Mouse (Mus musculus): Measurements from ENCODE around the gene Glul. TPM values are rescaled to one million over a fixed set of nuclear protein-coding genes. Genes with fewer than 3 reads are reported as not detected.

Gene Glul
- polyA plus RNA-seq (2014; fragmentation: Illumina TruSeq; extraction: RNeasy Lipid Tissue Mini Kit (QIAGEN cat#74804); ENCODE audit: low read depth, low replicate concordance), result 331 TPM

DNA sequence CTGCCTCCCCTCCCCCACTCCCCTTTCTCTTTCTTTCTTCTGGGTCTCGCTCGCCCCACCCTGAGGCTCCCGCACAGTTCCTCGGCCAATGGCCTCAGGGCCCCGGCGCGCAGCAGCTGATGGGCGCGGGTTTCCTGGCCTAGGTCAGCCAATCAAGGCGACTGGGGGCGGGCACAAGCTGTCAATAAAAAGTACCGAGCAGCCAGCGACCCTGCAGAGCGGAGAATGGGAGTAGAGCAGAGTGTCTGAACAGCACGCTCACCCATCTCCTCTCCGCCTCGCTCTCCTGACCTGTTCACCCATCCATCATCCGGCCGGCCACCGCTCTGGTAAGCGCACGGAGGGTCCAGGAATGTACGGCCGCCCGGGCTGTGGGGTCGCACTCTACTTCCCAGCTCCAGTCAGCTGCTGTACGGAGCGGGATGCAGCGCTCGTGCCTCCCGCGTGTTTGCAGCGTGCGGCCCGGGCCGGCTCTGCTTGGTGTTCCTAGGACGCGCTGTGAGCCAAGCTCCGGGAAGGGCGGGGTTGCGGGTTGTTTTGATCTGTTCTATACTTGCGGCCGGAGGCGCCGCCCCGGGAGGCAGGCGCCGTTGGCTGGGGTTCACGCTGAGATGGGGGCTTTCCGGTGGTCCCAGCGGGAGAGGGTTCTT lies at the start of gene Glul, which contains the start of gene Teddm2:
TSS of gene Glul (plus strand) at position 214 of the 650 bp plus-strand sequence.
TSS of gene Teddm2 (minus strand) at position 498 of the 650 bp plus-strand sequence.

GRCm38 (mm10) chr1:153874045-153874444 lies 25.7 kb upstream of the Glul start, which contains the start of gene Teddm1b:
TSS of gene Teddm1b (plus strand) at chr1:153874345.

DNA sequence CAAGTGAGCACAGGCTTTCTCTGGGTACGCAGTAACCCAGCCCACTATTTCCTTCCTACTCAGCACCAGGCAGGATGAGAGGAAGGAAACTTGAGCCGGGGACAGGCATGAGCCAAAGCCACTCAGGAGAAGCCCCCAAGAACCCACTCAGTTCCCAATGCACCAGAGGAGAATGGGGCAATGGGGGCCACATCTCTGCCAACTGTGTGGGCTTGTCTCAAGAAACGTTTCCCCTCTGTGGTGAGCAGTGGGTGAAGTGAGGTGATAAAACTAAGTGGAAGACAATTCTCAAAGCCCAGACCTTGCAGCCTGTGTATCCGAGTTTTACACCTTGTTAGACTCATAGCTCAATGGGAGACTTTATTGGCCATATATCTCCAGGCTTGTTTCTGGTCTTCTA lies 8.3 kb upstream of the Glul start, which contains the start of gene Teddm1a:
TSS of gene Teddm1a (plus strand) at position 301 of the 400 bp plus-strand sequence.

Other genes starting within 250 kb of the Glul start
- gene Rgs8, start 246.9 kb upstream of the Glul start, polyA plus RNA-seq (2014; fragmentation: Illumina TruSeq; extraction: RNeasy Lipid Tissue Mini Kit (QIAGEN cat#74804); ENCODE audit: low read depth, low replicate concordance), result not detected
- gene Rgs16, start 159.6 kb upstream of the Glul start, polyA plus RNA-seq (2014; fragmentation: Illumina TruSeq; extraction: RNeasy Lipid Tissue Mini Kit (QIAGEN cat#74804); ENCODE audit: low read depth, low replicate concordance), result 1.1 TPM
- 6.7 TPM for gene Rnasel, start 150.5 kb upstream of the Glul start, polyA plus RNA-seq (2014; fragmentation: Illumina TruSeq; extraction: RNeasy Lipid Tissue Mini Kit (QIAGEN cat#74804); ENCODE audit: low read depth, low replicate concordance)
- not detected for gene Rgsl1, start 55.8 kb upstream of the Glul start, polyA plus RNA-seq (2014; fragmentation: Illumina TruSeq; extraction: RNeasy Lipid Tissue Mini Kit (QIAGEN cat#74804); ENCODE audit: low read depth, low replicate concordance)
- not detected for gene Teddm1b, start 25.6 kb upstream of the Glul start, polyA plus RNA-seq (2014; fragmentation: Illumina TruSeq; extraction: RNeasy Lipid Tissue Mini Kit (QIAGEN cat#74804); ENCODE audit: low read depth, low replicate concordance)
- gene Teddm1a, start 8.2 kb upstream of the Glul start, polyA plus RNA-seq (2014; fragmentation: Illumina TruSeq; extraction: RNeasy Lipid Tissue Mini Kit (QIAGEN cat#74804); ENCODE audit: low read depth, low replicate concordance), result not detected
- 0.92 TPM for gene Teddm2, start 284 bp downstream of the Glul start, polyA plus RNA-seq (2014; fragmentation: Illumina TruSeq; extraction: RNeasy Lipid Tissue Mini Kit (QIAGEN cat#74804); ENCODE audit: low read depth, low replicate concordance)

Measured in heart, adult 10 weeks (tissue).